Mouse (Mus musculus): ENCODE measurements around the gene Gm11555. TPM values are rescaled to one million over a fixed set of nuclear protein-coding genes. Genes with fewer than 3 reads are reported as not detected.
"Not testable (repeated sequence)": the region's sequence is repeated elsewhere in the genome, so short reads cannot be mapped to it uniquely, and the experiment has no call there.

The Gm11555 gene
- polyA plus RNA-seq (2015; fragmentation: Nextera tagmentation; extraction: Ambion mirVana) = not detected in 2 replicates

- no peaks in the 10 kb centered on the region for H3K4me1 ChIP-seq
- H3K4me2 ChIP-seq = no peak within 1 kb of the TSS
- ATAC-seq (ENCODE audit: low FRiP score) = no peak
- no peak within 1 kb of the TSS for H3K27ac ChIP-seq (replicated peaks)
- H3K9me3 ChIP-seq (replicated peaks) = no peaks in the 10 kb centered on the region
- H3K36me3 ChIP-seq = no peaks in the 10 kb centered on the region
- H3K4me3 ChIP-seq (replicated peaks) = no peak within 1 kb of the TSS
- no peak within 1 kb of the TSS for H3K9ac ChIP-seq (replicated peaks)
- H3K27me3 ChIP-seq (replicated peaks) = no peaks in the 10 kb centered on the region
- WGBS = 91% methylated on average over 2 of the region's 2 CpGs
These were observed at the start of gene Gm11555 for GRCm38 (mm10) chr11:99650136-99650535. Gene Gm11555 (minus strand): TSS chr11:99650236.

DNA sequence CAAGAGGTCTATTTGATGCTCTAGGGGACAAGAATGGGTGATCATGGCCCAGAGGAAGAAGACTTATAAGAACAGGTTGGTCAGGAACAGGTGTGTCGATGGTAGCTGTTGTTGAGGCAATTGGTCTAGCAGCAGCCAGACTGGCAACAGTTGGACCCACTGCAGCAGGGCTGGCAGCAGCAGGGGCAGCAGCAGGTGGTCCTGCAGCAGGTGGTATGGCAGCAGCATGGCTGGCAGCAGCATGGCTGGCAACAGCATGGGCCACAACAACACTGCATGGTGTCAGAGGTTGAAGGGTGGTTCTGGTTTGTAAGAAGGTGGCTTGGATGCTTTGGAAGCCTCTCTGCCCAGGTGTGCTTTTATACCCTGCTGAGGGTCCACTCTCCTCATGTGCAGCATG is 40.4 kb upstream of the Gm11555 start, which contains the start of gene Gm14190:
Gene Gm14190, minus strand, starts transcription at position 278 of the 400 bp plus-strand sequence.
- no peak within 1 kb of the TSS for H3K9ac ChIP-seq (replicated peaks)
- no peaks in the 10 kb centered on the region for H3K27me3 ChIP-seq (replicated peaks)
- no peak within 1 kb of the TSS for H3K4me2 ChIP-seq
- H3K36me3 ChIP-seq = no peaks in the 10 kb centered on the region
- H3K4me1 ChIP-seq = no peaks in the 10 kb centered on the region
- WGBS = 87% methylated on average over 1 of the region's 1 CpGs
- no peak for ATAC-seq (ENCODE audit: low FRiP score)
- H3K4me3 ChIP-seq (replicated peaks) = no peak within 1 kb of the TSS
- H3K27ac ChIP-seq (replicated peaks) = no peak within 1 kb of the TSS
- H3K9me3 ChIP-seq (replicated peaks) = no peaks in the 10 kb centered on the region

- not testable (repeated sequence) for H3K36me3 ChIP-seq; H3K27ac ChIP-seq (replicated peaks); H3K9me3 ChIP-seq (replicated peaks); H3K4me3 ChIP-seq (replicated peaks); ATAC-seq (ENCODE audit: low FRiP score); H3K4me1 ChIP-seq; H3K27me3 ChIP-seq (replicated peaks); H3K9ac ChIP-seq (replicated peaks); H3K4me2 ChIP-seq
- 85% methylated on average over 1 of the region's 1 CpGs for WGBS
These were observed 35.2 kb upstream of the Gm11555 start for GRCm38 (mm10) chr11:99685235-99685634.

- Histone ChIP-seq H3K4me1 (no peaks in the 10 kb centered on the region), H3K36me3 (no peaks in the 10 kb centered on the region), H3K27ac (replicated peaks) (no peak overlapping the region), H3K4me3 (replicated peaks) (no peak overlapping the region), H3K4me2 (no peak overlapping the region), H3K9ac (replicated peaks) (no peak overlapping the region), H3K27me3 (replicated peaks) (no peaks in the 10 kb centered on the region), H3K9me3 (replicated peaks) (no peaks in the 10 kb centered on the region)
- WGBS = 93% methylated on average over 2 of the region's 2 CpGs
- no peak for ATAC-seq (ENCODE audit: low FRiP score)
These were observed 33.4 kb upstream of the Gm11555 start for GRCm38 (mm10) chr11:99683481-99683880.

GRCm38 (mm10) chr11:99665860-99666259 is 15.8 kb upstream of the Gm11555 start, which contains the start of gene Krtap4-6:
Gene Krtap4-6 (minus strand): TSS chr11:99665960.
- Histone ChIP-seq H3K27ac (replicated peaks) (no peak within 1 kb of the TSS), H3K9ac (replicated peaks) (no peak within 1 kb of the TSS), H3K9me3 (replicated peaks) (no peaks in the 10 kb centered on the region), H3K27me3 (replicated peaks) (no peaks in the 10 kb centered on the region), H3K4me2 (no peak within 1 kb of the TSS), H3K4me3 (replicated peaks) (no peak within 1 kb of the TSS), H3K4me1 (no peaks in the 10 kb centered on the region), H3K36me3 (no peaks in the 10 kb centered on the region)
- ATAC-seq (ENCODE audit: low FRiP score) = no peak

- H3K27ac ChIP-seq (replicated peaks) = no peak overlapping the region
- ATAC-seq (ENCODE audit: low FRiP score) = no peak
- H3K4me1 ChIP-seq = no peaks in the 10 kb centered on the region
- no peaks in the 10 kb centered on the region for H3K27me3 ChIP-seq (replicated peaks)
- H3K4me3 ChIP-seq (replicated peaks) = no peak overlapping the region
- no peaks in the 10 kb centered on the region for H3K9me3 ChIP-seq (replicated peaks)
- H3K36me3 ChIP-seq = no peaks in the 10 kb centered on the region
- no peak overlapping the region for H3K4me2 ChIP-seq
- no peak overlapping the region for H3K9ac ChIP-seq (replicated peaks)
- 90% methylated on average over 10 of the region's 10 CpGs for WGBS
These were observed 12.8 kb upstream of the Gm11555 start for GRCm38 (mm10) chr11:99662802-99663201.

- Histone ChIP-seq H3K36me3 (no peaks in the 10 kb centered on the region), H3K27ac (replicated peaks) (no peak overlapping the region), H3K27me3 (replicated peaks) (no peaks in the 10 kb centered on the region), H3K9ac (replicated peaks) (no peak overlapping the region), H3K4me2 (no peak overlapping the region), H3K4me1 (no peaks in the 10 kb centered on the region), H3K4me3 (replicated peaks) (no peak overlapping the region), H3K9me3 (replicated peaks) (no peaks in the 10 kb centered on the region)
- 79% methylated on average over 4 of the region's 4 CpGs for WGBS
- no peak for ATAC-seq (ENCODE audit: low FRiP score)
These were observed 9.2 kb upstream of the Gm11555 start for GRCm38 (mm10) chr11:99659256-99659655.

DNA sequence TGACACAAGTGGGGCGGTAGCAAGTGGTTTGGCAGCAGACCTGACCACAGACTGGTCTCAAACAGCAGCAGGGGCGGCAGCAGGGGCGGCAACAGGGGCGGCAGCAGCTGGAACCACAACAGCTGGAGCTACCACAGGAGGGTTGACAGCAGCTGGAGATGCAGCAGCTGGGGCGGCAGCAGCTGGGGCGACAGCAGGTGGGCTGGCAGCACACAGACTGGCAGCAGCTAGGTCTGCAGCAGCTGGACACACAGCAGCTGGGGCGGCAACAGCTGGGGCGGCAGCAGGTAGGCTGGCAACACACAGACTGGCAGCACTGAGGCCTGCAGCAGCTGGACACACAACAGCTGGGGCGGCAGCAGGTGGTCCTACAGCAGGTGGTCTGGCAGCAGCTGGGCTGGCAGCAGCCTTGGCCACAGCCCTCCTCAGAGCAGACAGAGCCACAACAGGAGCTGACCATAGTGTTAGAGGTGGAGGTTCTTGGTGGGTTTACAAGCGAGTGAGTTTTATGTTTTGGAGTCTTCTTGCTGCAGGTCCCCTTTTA is 8.5 kb upstream of the Gm11555 start, which contains the start of gene Gm11563:
Gene Gm11563, minus strand, starts transcription at position 494 of the 544 bp plus-strand sequence.
- H3K9me3 ChIP-seq (replicated peaks); H3K27me3 ChIP-seq (replicated peaks); H3K36me3 ChIP-seq; H3K4me3 ChIP-seq (replicated peaks); H3K4me2 ChIP-seq; ATAC-seq (ENCODE audit: low FRiP score); H3K9ac ChIP-seq (replicated peaks); H3K4me1 ChIP-seq; H3K27ac ChIP-seq (replicated peaks): not testable (repeated sequence)
- WGBS = 73% methylated on average over 10 of the region's 10 CpGs

DNA sequence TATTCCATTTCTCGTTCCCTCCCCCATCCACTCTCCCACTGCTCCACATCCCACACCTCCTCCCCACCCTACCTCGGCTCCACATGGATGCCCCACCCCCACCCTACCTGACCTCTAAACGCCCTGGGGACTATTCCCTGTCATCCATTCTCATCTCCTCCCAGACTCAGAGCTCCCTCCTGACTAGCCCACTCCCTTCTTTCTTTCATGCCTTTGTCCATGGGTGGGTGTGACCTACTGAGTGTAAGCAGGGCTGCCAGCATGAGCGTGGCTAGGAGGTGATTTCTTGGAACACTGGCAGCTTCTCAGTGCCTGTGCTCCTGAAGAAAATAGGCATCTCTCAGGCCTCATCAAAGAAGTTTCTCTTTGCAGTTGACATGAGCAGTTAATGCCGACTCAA is 7.0 kb upstream of the Gm11555 start:
- Histone ChIP-seq H3K4me1 (no peaks in the 10 kb centered on the region), H3K4me3 (replicated peaks) (no peak overlapping the region), H3K36me3 (no peaks in the 10 kb centered on the region), H3K9ac (replicated peaks) (no peak overlapping the region), H3K27ac (replicated peaks) (no peak overlapping the region), H3K9me3 (replicated peaks) (no peaks in the 10 kb centered on the region), H3K27me3 (replicated peaks) (no peaks in the 10 kb centered on the region), H3K4me2 (no peak overlapping the region)
- 44% methylated on average over 5 of the region's 5 CpGs for WGBS
- no peak for ATAC-seq (ENCODE audit: low FRiP score)

DNA sequence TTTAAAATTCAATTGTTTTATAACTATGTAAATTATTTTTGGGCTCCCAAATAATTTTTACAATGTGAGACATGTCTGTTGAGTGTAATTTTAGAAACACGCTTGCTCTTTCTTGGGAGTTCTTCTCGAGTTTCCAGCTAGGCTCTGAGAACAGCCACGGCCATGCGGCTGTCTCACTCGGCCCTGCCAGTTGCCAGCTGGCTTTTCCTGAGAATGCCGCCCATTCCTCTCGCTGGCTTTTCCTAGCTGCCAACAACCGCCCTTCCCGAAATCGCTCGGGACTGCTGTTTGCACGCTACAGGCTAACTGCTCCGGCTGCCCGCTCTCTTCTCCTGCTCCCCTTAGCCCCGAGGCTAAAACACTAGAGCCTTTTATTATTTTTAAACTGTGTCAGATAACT is 3.6 kb downstream of the Gm11555 start:
- no peaks in the 10 kb centered on the region for H3K9me3 ChIP-seq (replicated peaks)
- H3K4me3 ChIP-seq (replicated peaks) = no peak overlapping the region
- H3K36me3 ChIP-seq = no peaks in the 10 kb centered on the region
- no peaks in the 10 kb centered on the region for H3K4me1 ChIP-seq
- no peak for ATAC-seq (ENCODE audit: low FRiP score)
- no peak overlapping the region for H3K4me2 ChIP-seq
- no peak overlapping the region for H3K9ac ChIP-seq (replicated peaks)
- 90% methylated on average over 15 of the region's 15 CpGs for WGBS
- no peak overlapping the region for H3K27ac ChIP-seq (replicated peaks)
- no peaks in the 10 kb centered on the region for H3K27me3 ChIP-seq (replicated peaks)

DNA sequence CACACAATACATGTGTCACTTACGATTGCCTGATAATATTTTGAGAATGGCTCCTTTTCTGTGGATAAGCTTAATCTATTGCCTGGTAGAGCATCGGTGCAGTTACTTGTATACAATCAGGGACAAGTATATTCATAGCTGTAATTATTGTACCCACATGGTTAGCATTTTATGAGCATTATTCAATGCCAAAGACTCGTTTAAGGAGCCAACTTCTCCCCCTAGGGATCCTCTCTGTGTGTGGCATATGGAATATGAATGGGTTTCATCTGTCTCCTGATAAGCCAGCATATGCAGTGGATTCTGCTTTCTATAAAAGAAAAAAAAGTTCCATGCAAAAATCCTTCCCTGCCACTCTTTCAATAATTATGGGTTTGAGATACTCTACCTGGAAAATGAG is 5.7 kb downstream of the Gm11555 start:
- H3K4me3 ChIP-seq (replicated peaks) = no peak overlapping the region
- no peak overlapping the region for H3K4me2 ChIP-seq
- H3K4me1 ChIP-seq = no peaks in the 10 kb centered on the region
- no peak overlapping the region for H3K27ac ChIP-seq (replicated peaks)
- H3K9ac ChIP-seq (replicated peaks) = no peak overlapping the region
- H3K27me3 ChIP-seq (replicated peaks) = no peaks in the 10 kb centered on the region
- no peaks in the 10 kb centered on the region for H3K36me3 ChIP-seq
- no peak for ATAC-seq (ENCODE audit: low FRiP score)
- WGBS = 44% methylated on average over 3 of the region's 3 CpGs
- no peaks in the 10 kb centered on the region for H3K9me3 ChIP-seq (replicated peaks)

DNA sequence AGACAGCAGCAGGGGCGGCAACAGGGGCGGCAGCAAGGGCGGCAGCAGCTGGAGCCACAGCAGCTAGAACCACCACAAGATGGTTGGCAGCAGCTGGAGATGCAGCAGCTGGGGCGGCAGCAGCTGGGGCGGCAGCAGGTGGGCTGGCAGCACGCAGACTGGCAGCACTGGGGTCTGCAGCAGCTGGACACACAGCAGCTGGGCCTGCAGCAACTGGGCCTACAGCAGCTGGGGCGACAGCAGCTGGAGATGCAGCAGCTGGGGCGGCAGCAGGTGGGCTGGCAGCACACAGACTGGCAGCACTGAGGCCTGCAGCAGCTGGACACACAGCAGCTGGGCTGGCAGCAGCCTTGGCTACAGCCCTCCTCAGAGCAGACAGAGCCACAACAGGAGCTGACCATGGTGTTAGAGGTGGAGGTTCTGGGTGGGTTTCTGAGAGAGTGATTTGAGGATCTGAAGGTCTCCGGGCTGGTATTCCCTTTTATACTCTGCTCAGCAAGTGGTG is 6.3 kb downstream of the Gm11555 start, which contains the start of gene Krtap4-7:
Gene Krtap4-7, minus strand, starts transcription at position 455 of the 505 bp plus-strand sequence.
- H3K27me3 ChIP-seq (replicated peaks); H3K4me3 ChIP-seq (replicated peaks); ATAC-seq (ENCODE audit: low FRiP score); H3K27ac ChIP-seq (replicated peaks); H3K36me3 ChIP-seq; H3K4me2 ChIP-seq; H3K9ac ChIP-seq (replicated peaks); H3K4me1 ChIP-seq; H3K9me3 ChIP-seq (replicated peaks): not testable (repeated sequence)
- WGBS = 81% methylated on average over 9 of the region's 9 CpGs
